Mouse (Mus musculus): ENCODE measurements at regions not wholly inside any gene's neighbourhood (a gene's known extent, or its start where the extent isn't known, plus 50 kb on each side); places are given as distances from the start of the nearest gene placed in this dataset.

DNA sequence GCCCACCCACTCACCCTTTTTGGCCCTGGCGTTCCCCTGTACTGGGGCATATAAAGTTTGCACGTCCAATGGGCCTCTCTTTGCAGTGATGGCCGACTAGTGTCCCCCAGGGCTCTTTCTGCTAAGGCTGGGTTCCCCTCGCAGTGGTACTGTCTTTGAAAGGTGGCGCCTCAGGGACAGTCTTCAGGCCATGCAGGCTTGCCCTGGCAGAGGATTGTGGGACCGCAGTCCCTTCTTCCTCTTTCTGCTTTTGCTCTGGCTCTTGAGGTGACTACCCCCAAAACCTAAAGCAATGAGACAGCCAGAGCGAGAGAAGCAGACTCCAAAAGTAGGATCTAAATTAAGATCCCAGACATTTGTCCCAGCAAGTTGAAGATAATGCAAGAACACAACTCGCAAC is 93.5 kb upstream of the Tbl1xr1 start:
- TF ChIP-seq POLR2A (IDR thresholded peaks at IDR 0.05; ENCODE audit: low read depth, low read length) (no peak), CTCF (conservative IDR thresholded peaks at IDR 0.05; ENCODE audit: insufficient read depth, insufficient read length, low read depth, low read length) (no peak)

All from kidney, adult 2 months (tissue).